Mouse (Mus musculus) retina, postnatal 1 day (tissue): ENCODE results near the gene Lyrm4.
"Not testable (repeated sequence)": the region's sequence is repeated elsewhere in the genome, so short reads cannot be mapped to it uniquely, and the experiment has no call there.

ENCODE experiments used
- DNase-seq: peaks from one replicate; pipeline ENCODE4 v3.0.0-alpha.2; 2012

Gene Lyrm4

GRCm38 (mm10) chr13:35991185-35991584 lies 126.1 kb downstream of the Lyrm4 start:
- not testable (repeated sequence) for DNase-seq

- DNase-seq: peak; percentile 9
These were observed 128.0 kb downstream of the Lyrm4 start for GRCm38 (mm10) chr13:35989329-35989728.

GRCm38 (mm10) chr13:35982985-35983384 lies 134.3 kb downstream of the Lyrm4 start:
- no peak for DNase-seq

- DNase-seq: no peak
These were observed 136.9 kb downstream of the Lyrm4 start for GRCm38 (mm10) chr13:35980471-35980870.

GRCm38 (mm10) chr13:35976912-35977311 lies 140.4 kb downstream of the Lyrm4 start:
- no peak for DNase-seq

- DNase-seq: no peak
These were observed 147.5 kb downstream of the Lyrm4 start for GRCm38 (mm10) chr13:35969829-35970228.

- peak; percentile 34 for DNase-seq
These were observed 147.9 kb downstream of the Lyrm4 start for GRCm38 (mm10) chr13:35969431-35969721.

GRCm38 (mm10) chr13:35968719-35969430 lies 148.5 kb downstream of the Lyrm4 start:
- DNase-seq: peak; percentile 67

GRCm38 (mm10) chr13:35968131-35968718 lies 149.1 kb downstream of the Lyrm4 start:
- DNase-seq: no peak

- peak; percentile 44 for DNase-seq
These were observed 149.6 kb downstream of the Lyrm4 start for GRCm38 (mm10) chr13:35967690-35968089.

GRCm38 (mm10) chr13:35963583-35963982 lies 153.7 kb downstream of the Lyrm4 start:
- DNase-seq: no peak

- no peak for DNase-seq
These were observed 157.8 kb downstream of the Lyrm4 start for GRCm38 (mm10) chr13:35959391-35960067.

- DNase-seq: no peak
These were observed 158.8 kb downstream of the Lyrm4 start, which contains the start of gene Ppp1r3g for GRCm38 (mm10) chr13:35958539-35958938. Gene Ppp1r3g (plus strand): TSS chr13:35958839.

GRCm38 (mm10) chr13:35949814-35950455 lies 167.4 kb downstream of the Lyrm4 start:
- DNase-seq: no peak

- peak; percentile 81 for DNase-seq
These were observed 169.8 kb downstream of the Lyrm4 start for GRCm38 (mm10) chr13:35947354-35948000.

- no peak for DNase-seq
These were observed 170.5 kb downstream of the Lyrm4 start for GRCm38 (mm10) chr13:35946659-35947353.

GRCm38 (mm10) chr13:35940934-35941333 lies 176.4 kb downstream of the Lyrm4 start:
- DNase-seq: no peak

GRCm38 (mm10) chr13:35939871-35940665 lies 177.3 kb downstream of the Lyrm4 start:
- DNase-seq: peak; percentile 66

GRCm38 (mm10) chr13:35937991-35938390 lies 179.3 kb downstream of the Lyrm4 start:
- no peak for DNase-seq
